Mouse (Mus musculus) spleen, adult 2 months (tissue): Measurements from ENCODE around the gene Ltbr.

Experiments used
- CTCF ChIP-seq: fragments of 200-500 bp; IDR thresholded peaks from 2 replicates; pipeline ENCODE4 v1.5.1; 2011; ENCODE audit warnings: mild to moderate bottlenecking, inconsistent platforms; ENCODE audit not compliant: insufficient read depth, insufficient read length, insufficient replicate concordance; ENCODE audit errors: extremely low read depth
- POLR2A ChIP-seq: fragments of 200-500 bp; IDR thresholded peaks from 2 replicates; pipeline ENCODE4 v1.6.1; 2011; ENCODE audit warnings: low read depth, low read length, inconsistent platforms

- TF ChIP-seq CTCF (no peak), POLR2A (no peak)
Observed at GRCm38 (mm10) chr6:125314231-125314563, 512 bp upstream of the Ltbr start.
